Mouse (Mus musculus): ENCODE results near the gene Tfip11. TPM values are rescaled to one million over a fixed set of nuclear protein-coding genes. Genes with fewer than 3 reads are reported as not detected.

Gene Tfip11
- polyA plus RNA-seq, 1 experiment from 2014 or later = 34.7 TPM

GRCm38 (mm10) chr5:112326446-112327009, 370 bp downstream of the Tfip11 start:
- Histone ChIP-seq H3K36me3 (ENCODE audit: control insufficient read depth, insufficient read depth) (peaks cover 24% of the 10 kb centered on the region), H3K27ac (ENCODE audit: low read length) (no peak overlapping the region; the same call in 1 of the 2 replicates), H3K4me2 (ENCODE audit: low read length) (peak overlapping the region; percentile 76), H3K4me3 (replicated peaks; ENCODE audit: low read length) (peak overlapping the region; percentile 98), H3K9ac (replicated peaks; ENCODE audit: low read depth, low read length) (peak overlapping the region; percentile 86), H3K27me3 (replicated peaks; ENCODE audit: control insufficient read depth, insufficient read depth, low read length) (no peaks in the 10 kb centered on the region), H3K4me1 (replicated peaks; ENCODE audit: control insufficient read depth, insufficient read depth, low read length) (peaks cover 18% of the 10 kb centered on the region), H3K9me3 (ENCODE audit: control insufficient read depth, low read length) (no peaks in the 10 kb centered on the region)
- ATAC-seq = peak; percentile 69
- 1% methylated on average over 33 of the region's 33 CpGs for WGBS

- 93% methylated on average over 15 of the region's 15 CpGs for WGBS
- Histone ChIP-seq H3K4me2 (ENCODE audit: low read length) (no peak overlapping the region), H3K4me3 (replicated peaks; ENCODE audit: low read length) (no peak overlapping the region), H3K36me3 (ENCODE audit: control insufficient read depth, insufficient read depth) (peaks cover 31% of the 10 kb centered on the region), H3K9ac (replicated peaks; ENCODE audit: low read depth, low read length) (no peak overlapping the region), H3K4me1 (replicated peaks; ENCODE audit: control insufficient read depth, insufficient read depth, low read length) (peaks cover 18% of the 10 kb centered on the region), H3K9me3 (ENCODE audit: control insufficient read depth, low read length) (no peaks in the 10 kb centered on the region), H3K27ac (ENCODE audit: low read length) (no peak overlapping the region), H3K27me3 (replicated peaks; ENCODE audit: control insufficient read depth, insufficient read depth, low read length) (no peaks in the 10 kb centered on the region)
- no peak for ATAC-seq
These were observed 1.7 kb downstream of the Tfip11 start for GRCm38 (mm10) chr5:112327854-112328253.

GRCm38 (mm10) chr5:112329805-112330564, 3.8 kb downstream of the Tfip11 start:
- peaks cover 18% of the 10 kb centered on the region for H3K4me1 ChIP-seq (replicated peaks; ENCODE audit: control insufficient read depth, insufficient read depth, low read length)
- 95% methylated on average over 14 of the region's 14 CpGs for WGBS
- ATAC-seq = no peak

GRCm38 (mm10) chr5:112335473-112335872, 9.3 kb downstream of the Tfip11 start:
- Histone ChIP-seq H3K9ac (replicated peaks; ENCODE audit: low read depth, low read length) (no peak overlapping the region), H3K36me3 (ENCODE audit: control insufficient read depth, insufficient read depth) (peaks cover 61% of the 10 kb centered on the region), H3K4me3 (replicated peaks; ENCODE audit: low read length) (no peak overlapping the region), H3K27ac (ENCODE audit: low read length) (no peak overlapping the region), H3K9me3 (ENCODE audit: control insufficient read depth, low read length) (no peaks in the 10 kb centered on the region), H3K4me2 (ENCODE audit: low read length) (no peak overlapping the region), H3K27me3 (replicated peaks; ENCODE audit: control insufficient read depth, insufficient read depth, low read length) (no peaks in the 10 kb centered on the region), H3K4me1 (replicated peaks; ENCODE audit: control insufficient read depth, insufficient read depth, low read length) (no peaks in the 10 kb centered on the region)
- 26% methylated on average over 2 of the region's 2 CpGs for WGBS
- ATAC-seq = no peak

More at GRCm38 (mm10) chr5:112329805-112330564, 3.8 kb downstream of the Tfip11 start:
- peaks cover 44% of the 10 kb centered on the region for H3K36me3 ChIP-seq (ENCODE audit: control insufficient read depth, insufficient read depth)
- no peak overlapping the region for H3K27ac ChIP-seq (ENCODE audit: low read length)
- no peaks in the 10 kb centered on the region for H3K27me3 ChIP-seq (replicated peaks; ENCODE audit: control insufficient read depth, insufficient read depth, low read length)
- no peak overlapping the region for H3K9ac ChIP-seq (replicated peaks; ENCODE audit: low read depth, low read length)
- no peak overlapping the region for H3K4me2 ChIP-seq (ENCODE audit: low read length)
- H3K4me3 ChIP-seq (replicated peaks; ENCODE audit: low read length) = no peak overlapping the region
- H3K9me3 ChIP-seq (ENCODE audit: control insufficient read depth, low read length) = no peaks in the 10 kb centered on the region

GRCm38 (mm10) chr5:112337004-112337403, 10.8 kb downstream of the Tfip11 start:
- Histone ChIP-seq H3K4me2 (ENCODE audit: low read length) (no peak overlapping the region), H3K9ac (replicated peaks; ENCODE audit: low read depth, low read length) (no peak overlapping the region), H3K9me3 (ENCODE audit: control insufficient read depth, low read length) (no peaks in the 10 kb centered on the region), H3K27me3 (replicated peaks; ENCODE audit: control insufficient read depth, insufficient read depth, low read length) (no peaks in the 10 kb centered on the region), H3K27ac (ENCODE audit: low read length) (no peak overlapping the region), H3K4me3 (replicated peaks; ENCODE audit: low read length) (no peak overlapping the region), H3K4me1 (replicated peaks; ENCODE audit: control insufficient read depth, insufficient read depth, low read length) (peaks cover 6% of the 10 kb centered on the region), H3K36me3 (ENCODE audit: control insufficient read depth, insufficient read depth) (peaks cover 49% of the 10 kb centered on the region)
- no peak for ATAC-seq
- WGBS = 94% methylated on average over 22 of the region's 22 CpGs

- ATAC-seq = no peak
- WGBS = 72% methylated on average over 7 of the region's 7 CpGs
- Histone ChIP-seq H3K4me1 (replicated peaks; ENCODE audit: control insufficient read depth, insufficient read depth, low read length) (peaks cover 19% of the 10 kb centered on the region), H3K9ac (replicated peaks; ENCODE audit: low read depth, low read length) (no peak overlapping the region), H3K4me3 (replicated peaks; ENCODE audit: low read length) (no peak overlapping the region), H3K9me3 (ENCODE audit: control insufficient read depth, low read length) (no peaks in the 10 kb centered on the region), H3K4me2 (ENCODE audit: low read length) (no peak overlapping the region), H3K36me3 (ENCODE audit: control insufficient read depth, insufficient read depth) (peaks cover 38% of the 10 kb centered on the region), H3K27ac (ENCODE audit: low read length) (no peak overlapping the region), H3K27me3 (replicated peaks; ENCODE audit: control insufficient read depth, insufficient read depth, low read length) (no peaks in the 10 kb centered on the region)
These were observed 13.1 kb downstream of the Tfip11 start for GRCm38 (mm10) chr5:112339215-112339614.

GRCm38 (mm10) chr5:112342463-112343204, 16.5 kb downstream of the Tfip11 start, which contains the start of the genes Srrd and Hps4:
Gene Srrd (minus strand): TSS chr5:112343040.
Gene Hps4 (plus strand): TSS chr5:112343083.
- Histone ChIP-seq H3K4me3 (replicated peaks; ENCODE audit: low read length) (peak within 1 kb of the TSS; percentile 61), H3K9ac (replicated peaks; ENCODE audit: low read depth, low read length) (peak within 1 kb of the TSS; percentile 86), H3K27ac (ENCODE audit: low read length) (peak within 1 kb of the TSS; percentile 46; the same call in 1 of the 2 replicates), H3K9me3 (ENCODE audit: control insufficient read depth, low read length) (no peaks in the 10 kb centered on the region), H3K27me3 (replicated peaks; ENCODE audit: control insufficient read depth, insufficient read depth, low read length) (no peaks in the 10 kb centered on the region), H3K4me2 (ENCODE audit: low read length) (peak within 1 kb of the TSS; percentile 84), H3K4me1 (replicated peaks; ENCODE audit: control insufficient read depth, insufficient read depth, low read length) (peaks cover 30% of the 10 kb centered on the region), H3K36me3 (ENCODE audit: control insufficient read depth, insufficient read depth) (peaks cover 10% of the 10 kb centered on the region)
- ATAC-seq = peak; percentile 85
- 2% methylated on average over 45 of the region's 64 CpGs for WGBS

GRCm38 (mm10) chr5:112343205-112343595, 17.0 kb downstream of the Tfip11 start:
- no peaks in the 10 kb centered on the region for H3K27me3 ChIP-seq (replicated peaks; ENCODE audit: control insufficient read depth, insufficient read depth, low read length)
- ATAC-seq = peak; percentile 69

More at GRCm38 (mm10) chr5:112343205-112343595, 17.0 kb downstream of the Tfip11 start:
- Histone ChIP-seq H3K27ac (ENCODE audit: low read length) (0 out of 2 replicates have a peak overlapping the region, but pooled peaks have one; percentile 38), H3K36me3 (ENCODE audit: control insufficient read depth, insufficient read depth) (peaks cover 5% of the 10 kb centered on the region), H3K9me3 (ENCODE audit: control insufficient read depth, low read length) (no peaks in the 10 kb centered on the region), H3K9ac (replicated peaks; ENCODE audit: low read depth, low read length) (peak overlapping the region; percentile 86), H3K4me1 (replicated peaks; ENCODE audit: control insufficient read depth, insufficient read depth, low read length) (peaks cover 30% of the 10 kb centered on the region), H3K4me3 (replicated peaks; ENCODE audit: low read length) (peak overlapping the region; percentile 61), H3K4me2 (ENCODE audit: low read length) (peak overlapping the region; percentile 84)
- WGBS = under 1% methylated on average over 23 of the region's 24 CpGs

Measured in forebrain, embryonic 16.5 days (tissue).